Mouse (Mus musculus) liver, embryonic 14.5 days (tissue): Measurements from ENCODE around the gene Sla2.

Experiments used
- CTCF ChIP-seq: IDR thresholded peaks from 2 replicates; pipeline ENCODE4 v1.5.1; 2016; ENCODE audit warnings: antibody characterized with exemption, low read depth, control low read depth
- EP300 ChIP-seq: IDR thresholded peaks from 2 replicates; pipeline ENCODE4 v1.6.1; 2016; ENCODE audit warnings: antibody characterized with exemption, low read depth

DNA sequence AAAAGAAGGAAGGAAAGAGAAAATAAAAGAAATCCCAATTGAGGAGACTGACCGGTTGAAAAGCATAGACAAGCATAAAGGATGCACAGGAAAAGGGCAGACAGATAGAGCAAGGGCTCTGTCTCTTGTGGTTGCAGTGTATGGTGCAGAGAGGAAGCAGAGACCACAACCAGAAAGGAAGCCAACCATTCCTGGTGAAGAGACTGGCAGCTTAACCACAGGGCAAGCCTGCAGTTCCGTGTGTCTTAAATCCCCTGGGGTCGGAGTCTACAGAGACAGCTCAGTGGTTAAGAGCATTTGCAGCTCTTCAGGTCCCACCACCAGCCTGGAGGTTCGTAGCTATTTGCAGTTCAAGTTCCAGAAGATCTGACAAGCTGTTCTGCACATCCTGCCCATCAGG lies 31.6 kb upstream of the Sla2 start:
- no peak for TF ChIP-seq CTCF
- no peak for TF ChIP-seq EP300
